Mouse (Mus musculus): Measurements from ENCODE around the gene Olfr52. TPM values are rescaled to one million over a fixed set of nuclear protein-coding genes. Genes with fewer than 3 reads are reported as not detected.
"Not testable (repeated sequence)": the region's sequence is repeated elsewhere in the genome, so short reads cannot be mapped to it uniquely, and the experiment has no call there.

Gene Olfr52
- polyA plus RNA-seq (2012; rRNA removed) = not detected in 2 replicates

DNA sequence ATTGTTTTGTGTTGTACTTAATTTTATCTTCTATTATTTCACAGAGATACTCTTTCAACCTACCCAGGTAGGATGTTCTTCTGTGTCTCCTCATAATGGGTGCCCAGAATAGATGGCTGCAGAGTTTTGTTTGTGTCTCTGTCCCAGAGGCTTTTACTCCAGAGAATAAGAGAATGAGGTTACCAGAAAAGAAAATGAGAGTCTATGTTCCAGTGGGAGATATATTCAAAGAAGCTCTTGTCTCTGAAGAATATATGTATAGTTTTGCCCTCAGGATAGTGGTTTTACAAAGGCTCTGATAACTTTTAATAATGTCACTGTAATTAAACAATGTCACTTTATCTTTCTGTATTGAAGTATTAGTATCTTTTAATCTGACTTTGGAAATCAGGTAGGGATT lies at the start of gene Olfr52:
Gene Olfr52, minus strand, starts transcription at position 101 of the 400 bp plus-strand sequence.
- no peak for DNase-seq (ENCODE audit: low read depth, low spot score)

DNA sequence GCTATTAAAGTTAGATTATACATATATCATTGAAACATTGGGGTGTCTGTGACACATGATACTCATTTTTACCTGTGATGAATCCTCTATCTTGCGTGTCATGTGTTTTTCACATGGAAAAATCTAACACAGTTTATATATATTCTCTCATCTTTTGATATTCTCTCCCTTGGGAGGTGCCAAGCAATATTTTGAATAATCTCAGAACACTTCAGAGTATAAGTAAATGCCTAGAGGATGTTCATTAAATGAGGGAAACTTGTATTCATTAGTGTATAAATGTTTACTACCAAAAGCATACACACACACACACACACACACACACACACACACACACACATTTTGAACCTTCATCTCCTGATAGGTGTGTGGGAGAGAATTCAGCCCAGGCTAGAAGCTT lies 45.8 kb upstream of the Olfr52 start, which contains the start of gene Olfr1047:
Gene Olfr1047, minus strand, starts transcription at position 101 of the 400 bp plus-strand sequence.
- DNase-seq (ENCODE audit: low read depth, low spot score) = no peak
- 89% methylated on average over 1 of the region's 1 CpGs for WGBS

- 56% methylated on average over 2 of the region's 2 CpGs for WGBS
- DNase-seq (ENCODE audit: low read depth, low spot score) = no peak
Observed at GRCm38 (mm10) chr2:86219214-86219613, 33.7 kb upstream of the Olfr52 start, which contains the start of gene Olfr1046. TSS of gene Olfr1046 (minus strand) at chr2:86219314.

DNA sequence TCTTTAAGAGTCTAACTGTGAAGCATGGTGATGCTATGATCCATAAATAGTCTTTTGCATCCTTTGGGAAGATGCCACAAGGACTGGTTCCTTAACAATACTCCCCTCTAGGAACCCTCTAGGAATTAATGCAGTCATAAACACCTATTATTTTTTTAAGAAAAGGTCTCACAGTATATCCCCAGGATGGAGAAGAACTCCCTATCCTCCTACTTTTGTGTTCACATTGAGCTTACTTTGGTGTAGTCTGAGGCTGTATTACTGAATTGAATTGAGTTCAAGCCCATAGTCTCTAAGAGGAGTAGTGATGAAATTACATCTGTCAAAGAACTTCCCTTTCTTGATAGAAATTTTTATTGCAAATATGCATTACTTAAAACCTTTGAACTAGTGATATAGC lies 17.4 kb upstream of the Olfr52 start, which contains the start of gene Olfr1045:
Gene Olfr1045, minus strand, starts transcription at position 101 of the 400 bp plus-strand sequence.
- DNase-seq (ENCODE audit: low read depth, low spot score) = no peak

GRCm38 (mm10) chr2:86195863-86196262 lies 10.4 kb upstream of the Olfr52 start:
- no peak for DNase-seq (ENCODE audit: low read depth, low spot score)
- WGBS = 30% methylated on average over 1 of the region's 1 CpGs

DNA sequence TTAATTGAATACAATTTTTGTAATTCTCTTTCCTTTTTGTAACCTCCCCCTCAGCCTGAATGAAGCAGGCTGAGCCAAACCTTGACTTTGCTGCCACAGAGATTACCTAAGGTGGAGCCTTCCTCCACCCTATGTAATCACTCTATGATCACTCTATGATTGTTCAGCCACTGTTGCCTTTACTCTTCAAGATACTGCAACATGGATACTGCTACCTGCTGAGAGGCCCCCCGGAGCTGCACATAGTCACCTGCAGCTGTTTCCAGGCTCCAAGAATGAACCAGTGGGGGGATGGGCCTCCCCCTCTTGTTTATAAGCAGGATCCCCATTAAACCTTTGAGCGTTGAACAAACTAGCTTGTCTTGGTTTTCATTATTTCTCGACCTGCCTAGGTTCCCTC lies 5.5 kb downstream of the Olfr52 start:
- no peak for DNase-seq (ENCODE audit: low read depth, low spot score)
- 59% methylated on average over 3 of the region's 3 CpGs for WGBS

GRCm38 (mm10) chr2:86177720-86178119 lies 7.8 kb downstream of the Olfr52 start, which contains the start of gene Olfr1044:
TSS of gene Olfr1044 (minus strand) at chr2:86177820.
- no peak for DNase-seq (ENCODE audit: low read depth, low spot score)

DNA sequence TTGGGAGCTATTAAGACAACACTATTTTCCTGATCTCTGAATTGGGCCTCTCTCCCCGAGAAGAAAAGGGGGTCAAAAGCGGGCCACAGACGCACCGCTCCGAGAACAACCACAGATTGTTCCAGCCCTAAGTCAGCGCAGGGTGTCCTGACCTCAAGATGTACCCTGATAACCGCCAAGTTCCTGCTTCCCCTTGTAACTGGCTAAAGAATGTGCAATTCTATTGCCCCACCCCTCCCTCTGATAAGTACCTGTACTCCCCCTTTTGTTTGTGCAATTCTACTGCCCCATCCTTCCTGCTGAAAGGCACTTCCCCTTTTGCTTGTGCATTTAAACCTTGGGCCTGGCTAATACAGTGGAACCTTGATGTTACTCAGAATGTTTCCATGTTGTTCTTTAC lies 10.1 kb downstream of the Olfr52 start:
- DNase-seq (ENCODE audit: low read depth, low spot score) = not testable (repeated sequence)
- 68% methylated on average over 7 of the region's 7 CpGs for WGBS

DNA sequence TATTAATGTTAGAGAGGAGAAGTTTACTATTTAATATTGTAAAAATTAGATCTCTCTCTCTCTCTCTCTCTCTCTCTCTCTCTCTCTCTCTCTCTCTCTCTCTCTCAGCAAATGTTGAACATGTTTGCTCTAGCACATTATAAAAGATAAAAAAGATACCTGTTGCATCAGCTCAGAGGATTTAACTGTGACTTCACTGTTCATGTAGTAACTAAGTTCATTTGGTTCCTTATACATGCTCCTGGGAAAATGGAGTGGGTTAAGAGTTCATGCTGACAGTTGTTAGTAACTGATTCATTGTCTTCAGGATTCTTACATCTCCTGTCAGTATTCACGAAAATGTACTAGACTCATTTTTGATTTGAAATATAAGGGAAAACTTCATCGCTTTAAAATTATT lies 18.1 kb downstream of the Olfr52 start, which contains the start of gene Olfr1043:
Gene Olfr1043, minus strand, starts transcription at position 101 of the 400 bp plus-strand sequence.
- no peak for DNase-seq (ENCODE audit: low read depth, low spot score)
- 79% methylated on average over 2 of the region's 2 CpGs for WGBS

DNA sequence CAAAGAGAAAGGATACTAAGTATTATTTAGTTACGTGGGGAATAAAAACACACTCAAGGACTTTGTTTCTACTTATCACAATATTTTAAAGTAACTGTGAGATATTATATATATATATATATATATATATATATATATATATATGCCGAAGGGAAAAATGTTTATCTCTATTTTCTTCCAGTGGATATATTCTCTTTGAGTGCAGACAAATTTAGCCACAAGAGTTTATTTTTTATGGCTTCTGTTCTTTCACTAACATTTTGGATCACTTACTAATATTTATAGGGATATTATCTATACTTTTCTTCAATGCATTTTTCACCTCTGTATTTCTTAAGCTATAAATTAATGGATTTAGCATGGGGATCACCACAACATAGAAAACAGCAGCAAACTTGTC lies 23.7 kb downstream of the Olfr52 start, which contains the start of gene Olfr1042:
Gene Olfr1042, minus strand, starts transcription at position 101 of the 400 bp plus-strand sequence.
- no peak for DNase-seq (ENCODE audit: low read depth, low spot score)
- 89% methylated on average over 2 of the region's 2 CpGs for WGBS

GRCm38 (mm10) chr2:86146632-86147031 lies 38.9 kb downstream of the Olfr52 start, which contains the start of gene Olfr1040:
TSS of gene Olfr1040 (minus strand) at chr2:86146732.
- 79% methylated on average over 1 of the region's 1 CpGs for WGBS

GRCm38 (mm10) chr2:86135828-86136227 lies 49.7 kb downstream of the Olfr52 start, which contains the start of gene Olfr1039:
TSS of gene Olfr1039 (minus strand) at chr2:86135928.
- DNase-seq (ENCODE audit: low read depth, low spot score) = no peak
- WGBS = 93% methylated on average over 1 of the region's 1 CpGs

More at GRCm38 (mm10) chr2:86146632-86147031, 38.9 kb downstream of the Olfr52 start, which contains the start of gene Olfr1040:
- no peak for DNase-seq (ENCODE audit: low read depth, low spot score)

Other genes starting within 250 kb of the Olfr52 start
- gene Olfr1028, start 235.2 kb downstream of the Olfr52 start, polyA plus RNA-seq (2012; rRNA removed) = not detected in 2 replicates
- not detected in 2 replicates for gene Olfr1029, start 211.8 kb downstream of the Olfr52 start, polyA plus RNA-seq (2012; rRNA removed)
- not detected in 2 replicates for gene Olfr1030, start 206.4 kb downstream of the Olfr52 start, polyA plus RNA-seq (2012; rRNA removed)
- gene Olfr1031, start 195.4 kb downstream of the Olfr52 start, polyA plus RNA-seq (2012; rRNA removed) = not detected in 2 replicates
- not detected in 2 replicates for gene Olfr1032, start 180.1 kb downstream of the Olfr52 start, polyA plus RNA-seq (2012; rRNA removed)
- gene Olfr1033, start 165.1 kb downstream of the Olfr52 start, polyA plus RNA-seq (2012; rRNA removed) = 0.12 and 0.34 TPM in 2 replicates
- gene Olfr1034, start 139.8 kb downstream of the Olfr52 start, polyA plus RNA-seq (2012; rRNA removed) = 0.01 and 0.03 TPM in 2 replicates
- gene Olfr1036, start 111.7 kb downstream of the Olfr52 start, polyA plus RNA-seq (2012; rRNA removed) = not detected in 2 replicates
- not detected in 2 replicates for gene Olfr1037, start 98.3 kb downstream of the Olfr52 start, polyA plus RNA-seq (2012; rRNA removed)
- gene Olfr1039, start 49.8 kb downstream of the Olfr52 start, polyA plus RNA-seq (2012; rRNA removed) = not detected in 2 replicates
- not detected in 2 replicates for gene Olfr1040, start 39.0 kb downstream of the Olfr52 start, polyA plus RNA-seq (2012; rRNA removed)
- not detected in 2 replicates for gene Olfr1042, start 23.8 kb downstream of the Olfr52 start, polyA plus RNA-seq (2012; rRNA removed)
- not detected in 2 replicates for gene Olfr1043, start 18.2 kb downstream of the Olfr52 start, polyA plus RNA-seq (2012; rRNA removed)
- gene Olfr1044, start 7.9 kb downstream of the Olfr52 start, polyA plus RNA-seq (2012; rRNA removed) = not detected in 2 replicates
- gene Olfr1045, start 17.3 kb upstream of the Olfr52 start, polyA plus RNA-seq (2012; rRNA removed) = not detected in 2 replicates
- not detected in 2 replicates for gene Olfr1046, start 33.6 kb upstream of the Olfr52 start, polyA plus RNA-seq (2012; rRNA removed)
- gene Olfr1047, start 45.7 kb upstream of the Olfr52 start, polyA plus RNA-seq (2012; rRNA removed) = not detected in 2 replicates
- gene Olfr1048, start 54.6 kb upstream of the Olfr52 start, polyA plus RNA-seq (2012; rRNA removed) = not detected in 2 replicates
- gene Olfr1049, start 72.6 kb upstream of the Olfr52 start, polyA plus RNA-seq (2012; rRNA removed) = not detected in 2 replicates
- not detected in 2 replicates for gene Olfr1051, start 93.4 kb upstream of the Olfr52 start, polyA plus RNA-seq (2012; rRNA removed)
- gene Olfr1052, start 106.8 kb upstream of the Olfr52 start, polyA plus RNA-seq (2012; rRNA removed) = not detected in 2 replicates
- not detected in 2 replicates for gene Olfr1053, start 129.6 kb upstream of the Olfr52 start, polyA plus RNA-seq (2012; rRNA removed)
- not detected in 2 replicates for gene Olfr1054, start 149.8 kb upstream of the Olfr52 start, polyA plus RNA-seq (2012; rRNA removed)
- gene Olfr1055, start 164.6 kb upstream of the Olfr52 start, polyA plus RNA-seq (2012; rRNA removed) = not detected in 2 replicates
- gene Olfr1056, start 176.8 kb upstream of the Olfr52 start, polyA plus RNA-seq (2012; rRNA removed) = not detected in 2 replicates
- not detected in 2 replicates for gene Olfr1057, start 192.7 kb upstream of the Olfr52 start, polyA plus RNA-seq (2012; rRNA removed)
- not detected in 2 replicates for gene Olfr1058, start 202.9 kb upstream of the Olfr52 start, polyA plus RNA-seq (2012; rRNA removed)
- gene Olfr1061, start 228.4 kb upstream of the Olfr52 start, polyA plus RNA-seq (2012; rRNA removed) = not detected in 2 replicates
- not detected in 2 replicates for gene Olfr1062, start 241.1 kb upstream of the Olfr52 start, polyA plus RNA-seq (2012; rRNA removed)